Mouse (Mus musculus): ENCODE results near the gene Setd7. TPM values are rescaled to one million over a fixed set of nuclear protein-coding genes. Genes with fewer than 3 reads are reported as not detected.

The Setd7 gene
- polyA plus RNA-seq, 1 experiment from 2014 or later: 4.3 TPM

DNA sequence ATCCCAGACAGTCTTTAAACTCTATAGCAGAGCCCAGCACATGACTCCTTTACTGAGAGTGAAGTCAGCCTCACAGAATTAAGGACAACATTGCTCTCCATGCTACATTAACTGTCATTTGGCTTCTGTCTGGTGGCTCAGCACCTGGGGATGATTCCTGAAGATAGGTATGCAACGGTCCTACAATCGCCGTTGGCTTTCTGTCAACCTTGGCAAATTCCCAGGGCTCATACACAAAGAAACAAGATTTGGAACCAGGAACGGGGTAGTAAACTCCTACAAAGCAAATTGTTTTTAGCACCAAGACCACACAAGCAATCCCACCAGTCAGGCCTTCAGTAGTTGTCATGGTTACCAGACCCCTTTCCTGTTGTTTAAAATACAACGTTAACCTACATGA is 27.1 kb downstream of the Setd7 start:
- H3K4me3 ChIP-seq (ENCODE audit: low read depth, low read length): no peak overlapping the region
- peaks cover 4% of the 10 kb centered on the region; the same call in 1 of the 2 replicates for H3K36me3 ChIP-seq (ENCODE audit: control insufficient read depth, insufficient read depth, low read length)
- no peak overlapping the region for H3K4me2 ChIP-seq (ENCODE audit: low read depth, low read length, severe bottlenecking)
- H3K9me3 ChIP-seq (ENCODE audit: control insufficient read depth, low read length): no peaks in the 10 kb centered on the region
- ATAC-seq (replicated peaks; ENCODE audit: low FRiP score) (no peak), DNase-seq (ENCODE audit: low spot score) (no peak)
- H3K27me3 ChIP-seq (ENCODE audit: control insufficient read depth, insufficient read depth, low read length): no peaks in the 10 kb centered on the region
- no peak overlapping the region for H3K27ac ChIP-seq (ENCODE audit: low read depth, low read length)
- H3K9ac ChIP-seq (ENCODE audit: low read length): no peak overlapping the region
- 93% methylated on average over 5 of the region's 5 CpGs for WGBS
- H3K4me1 ChIP-seq (replicated peaks; ENCODE audit: control insufficient read depth, insufficient read depth, low read length): no peaks in the 10 kb centered on the region

DNA sequence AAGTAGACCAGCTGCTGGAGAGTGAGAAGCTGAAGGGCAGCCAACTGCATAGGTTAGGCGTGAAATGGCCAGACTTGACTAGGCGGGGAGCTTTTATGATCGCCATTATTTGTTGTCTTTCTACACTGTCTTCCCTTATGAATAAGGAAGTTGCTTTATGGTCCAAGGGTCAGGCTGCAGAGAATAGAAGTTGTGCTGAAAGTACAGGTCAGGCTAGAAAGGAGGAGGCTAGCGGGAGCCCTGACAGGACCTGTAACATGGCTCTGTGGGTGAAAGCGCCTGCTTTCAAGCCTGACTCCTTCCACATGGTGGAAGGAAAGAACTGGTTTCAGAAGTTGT is 28.4 kb downstream of the Setd7 start:
- Histone ChIP-seq H3K27me3 (ENCODE audit: control insufficient read depth, insufficient read depth, low read length) (no peaks in the 10 kb centered on the region), H3K4me2 (ENCODE audit: low read depth, low read length, severe bottlenecking) (no peak overlapping the region), H3K9ac (ENCODE audit: low read length) (no peak overlapping the region), H3K4me3 (ENCODE audit: low read depth, low read length) (no peak overlapping the region), H3K9me3 (ENCODE audit: control insufficient read depth, low read length) (no peaks in the 10 kb centered on the region), H3K36me3 (ENCODE audit: control insufficient read depth, insufficient read depth, low read length) (peaks cover 4% of the 10 kb centered on the region; the same call in 1 of the 2 replicates), H3K4me1 (replicated peaks; ENCODE audit: control insufficient read depth, insufficient read depth, low read length) (no peaks in the 10 kb centered on the region), H3K27ac (ENCODE audit: low read depth, low read length) (no peak overlapping the region)
- ATAC-seq (replicated peaks; ENCODE audit: low FRiP score): no peak
- no peak for DNase-seq (ENCODE audit: low spot score)
- 88% methylated on average over 5 of the region's 5 CpGs for WGBS

DNA sequence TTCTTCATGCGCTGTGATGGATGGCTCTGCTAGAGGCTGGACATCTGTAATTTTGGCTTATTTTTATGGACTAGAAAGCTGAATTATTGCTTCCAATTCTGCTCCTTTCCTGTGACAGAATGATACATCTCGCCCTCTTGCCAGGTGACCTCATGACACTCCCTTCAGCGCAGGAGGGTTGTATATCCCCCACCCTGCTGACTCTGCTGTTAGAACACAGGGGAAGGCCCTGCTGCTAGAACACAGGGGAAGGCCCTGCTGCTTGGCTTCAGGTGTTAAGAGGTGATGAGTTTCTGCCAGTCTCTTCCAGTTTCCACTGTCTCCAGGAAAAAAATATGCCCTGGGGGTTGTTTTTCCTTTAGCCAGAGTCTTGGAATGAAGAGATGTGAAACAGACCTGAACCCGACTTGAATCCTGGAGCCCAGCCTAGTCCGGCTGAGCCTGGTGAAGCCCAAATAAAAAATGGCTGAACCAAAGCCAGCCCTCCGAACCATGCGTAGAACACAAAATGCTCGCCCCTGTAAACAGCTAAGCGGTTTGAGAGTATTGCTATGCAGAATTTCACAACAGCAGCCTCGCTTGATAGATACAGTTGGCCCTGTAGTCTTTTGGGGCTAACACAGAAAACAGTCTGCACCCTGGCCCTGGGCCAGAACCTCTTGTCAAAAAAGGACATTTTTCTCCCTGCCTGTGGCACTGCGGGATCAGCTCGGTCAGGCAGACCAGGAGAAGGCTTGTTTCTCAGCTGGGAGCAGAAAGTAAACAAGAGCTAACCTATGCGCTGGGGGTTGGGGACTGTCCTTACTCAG is 29.0 kb downstream of the Setd7 start:
- Histone ChIP-seq H3K4me3 (ENCODE audit: low read depth, low read length) (no peak overlapping the region), H3K36me3 (ENCODE audit: control insufficient read depth, insufficient read depth, low read length) (peaks cover 4% of the 10 kb centered on the region; the same call in 1 of the 2 replicates), H3K4me1 (replicated peaks; ENCODE audit: control insufficient read depth, insufficient read depth, low read length) (no peaks in the 10 kb centered on the region), H3K27me3 (ENCODE audit: control insufficient read depth, insufficient read depth, low read length) (no peaks in the 10 kb centered on the region), H3K9me3 (ENCODE audit: control insufficient read depth, low read length) (no peaks in the 10 kb centered on the region), H3K9ac (ENCODE audit: low read length) (no peak overlapping the region), H3K27ac (ENCODE audit: low read depth, low read length) (no peak overlapping the region), H3K4me2 (ENCODE audit: low read depth, low read length, severe bottlenecking) (no peak overlapping the region)
- ATAC-seq (replicated peaks; ENCODE audit: low FRiP score) (no peak), DNase-seq (ENCODE audit: low spot score) (no peak)
- WGBS: 93% methylated on average over 13 of the region's 13 CpGs

DNA sequence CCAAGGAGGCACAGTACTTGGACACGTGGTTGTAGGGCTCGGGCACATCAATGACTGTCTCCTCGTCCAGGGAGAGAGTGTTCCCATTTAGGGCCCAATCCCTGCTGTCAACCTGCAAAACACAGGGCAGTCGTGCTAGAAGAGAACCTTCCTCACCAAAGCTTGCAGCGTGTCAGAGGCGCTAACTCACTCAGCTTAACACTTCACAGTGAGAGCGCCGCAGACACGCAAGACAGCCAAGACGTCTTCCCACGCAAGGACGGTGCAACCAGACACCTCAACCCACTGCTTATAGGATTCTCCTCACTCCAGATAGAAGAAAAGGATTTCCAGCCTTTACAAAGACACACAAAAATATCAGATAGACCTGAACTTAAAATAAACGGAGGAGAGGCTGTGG is 33.8 kb downstream of the Setd7 start:
- Histone ChIP-seq H3K27me3 (ENCODE audit: control insufficient read depth, insufficient read depth, low read length) (no peaks in the 10 kb centered on the region), H3K4me3 (ENCODE audit: low read depth, low read length) (no peak overlapping the region), H3K4me2 (ENCODE audit: low read depth, low read length, severe bottlenecking) (no peak overlapping the region), H3K9ac (ENCODE audit: low read length) (no peak overlapping the region), H3K36me3 (ENCODE audit: control insufficient read depth, insufficient read depth, low read length) (peaks cover 3% of the 10 kb centered on the region; the same call in 1 of the 2 replicates), H3K4me1 (replicated peaks; ENCODE audit: control insufficient read depth, insufficient read depth, low read length) (no peaks in the 10 kb centered on the region), H3K27ac (ENCODE audit: low read depth, low read length) (no peak overlapping the region), H3K9me3 (ENCODE audit: control insufficient read depth, low read length) (no peaks in the 10 kb centered on the region)
- 93% methylated on average over 13 of the region's 13 CpGs for WGBS
- no peak for ATAC-seq (replicated peaks; ENCODE audit: low FRiP score)
- no peak for DNase-seq (ENCODE audit: low spot score)

DNA sequence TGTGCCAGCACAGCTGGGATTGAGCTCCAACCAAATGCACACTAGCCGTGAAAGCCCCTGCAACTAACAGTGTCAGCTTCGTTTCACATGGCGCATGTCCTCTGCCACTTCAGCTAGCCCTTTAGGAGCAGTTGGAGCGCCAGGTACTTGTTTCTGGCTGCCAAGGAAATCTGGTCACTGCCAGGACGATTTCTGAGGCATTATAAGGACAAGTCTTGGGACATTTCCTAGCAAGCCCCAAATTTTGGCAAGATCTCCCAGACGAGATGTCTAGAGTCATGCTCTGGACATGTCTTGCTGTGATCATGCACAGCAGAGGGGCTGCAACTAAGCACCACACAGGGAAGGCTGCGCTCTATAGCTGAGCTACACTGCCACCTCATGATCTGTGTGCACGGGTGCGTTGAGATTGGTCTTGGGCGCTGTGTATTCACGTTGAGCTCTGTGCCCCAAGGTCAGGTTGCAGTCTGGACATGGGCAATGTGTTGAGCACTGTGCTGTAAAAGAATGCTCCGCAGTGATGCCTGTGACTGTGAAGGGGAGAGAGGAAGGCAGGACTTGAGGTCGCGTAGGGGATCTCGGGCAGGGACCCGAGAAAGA is 35.4 kb downstream of the Setd7 start:
- Histone ChIP-seq H3K27ac (ENCODE audit: low read depth, low read length) (no peak overlapping the region), H3K36me3 (ENCODE audit: control insufficient read depth, insufficient read depth, low read length) (peaks cover 3% of the 10 kb centered on the region; the same call in 1 of the 2 replicates), H3K9me3 (ENCODE audit: control insufficient read depth, low read length) (no peaks in the 10 kb centered on the region), H3K4me3 (ENCODE audit: low read depth, low read length) (no peak overlapping the region), H3K27me3 (ENCODE audit: control insufficient read depth, insufficient read depth, low read length) (no peaks in the 10 kb centered on the region), H3K9ac (ENCODE audit: low read length) (no peak overlapping the region), H3K4me1 (replicated peaks; ENCODE audit: control insufficient read depth, insufficient read depth, low read length) (no peaks in the 10 kb centered on the region), H3K4me2 (ENCODE audit: low read depth, low read length, severe bottlenecking) (no peak overlapping the region)
- DNase-seq (ENCODE audit: low spot score) (no peak), ATAC-seq (replicated peaks; ENCODE audit: low FRiP score) (no peak)
- WGBS: 89% methylated on average over 16 of the region's 16 CpGs

DNA sequence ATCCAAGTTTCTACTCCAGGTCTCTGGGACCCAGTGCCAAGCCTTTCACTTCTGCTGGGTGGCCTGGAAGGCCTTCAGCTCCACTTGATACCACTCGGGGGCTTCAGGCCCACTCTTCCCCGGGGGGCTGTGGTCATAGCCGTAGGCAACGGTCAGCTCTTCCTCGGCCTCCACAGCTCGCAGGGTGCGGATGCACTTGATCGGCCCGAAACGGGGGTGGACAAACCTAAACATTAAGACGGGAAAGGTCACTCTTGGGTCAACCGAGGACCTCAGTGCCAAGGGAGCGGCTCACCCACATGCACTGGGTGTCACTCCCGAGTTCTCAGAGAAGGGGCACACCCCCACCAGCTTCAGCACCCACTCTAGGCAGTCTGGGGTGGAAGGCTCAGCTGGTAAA is 39.4 kb downstream of the Setd7 start:
- 95% methylated on average over 14 of the region's 14 CpGs for WGBS
- ATAC-seq (replicated peaks; ENCODE audit: low FRiP score): no peak
- peaks cover 3% of the 10 kb centered on the region; the same call in 1 of the 2 replicates for H3K36me3 ChIP-seq (ENCODE audit: control insufficient read depth, insufficient read depth, low read length)

DNA sequence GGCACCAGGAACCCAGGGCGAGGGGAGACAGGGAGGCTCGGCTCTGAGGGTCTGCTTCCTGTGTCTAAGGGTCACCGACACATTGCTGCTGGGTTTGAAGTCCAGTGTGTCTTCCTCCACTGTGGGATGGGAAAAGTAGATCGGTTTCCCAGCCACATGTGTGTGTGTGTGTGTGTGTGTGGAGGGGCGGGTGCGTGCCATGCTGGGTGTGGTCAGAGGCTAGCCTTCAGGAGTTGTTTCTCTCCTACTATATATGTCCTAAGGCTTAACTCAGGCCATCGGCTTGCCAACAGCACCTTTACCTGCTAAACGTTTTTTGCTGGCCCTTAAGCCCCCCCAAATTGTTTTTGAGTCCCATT is 41.9 kb downstream of the Setd7 start:
- H3K9ac ChIP-seq (ENCODE audit: low read length): no peak overlapping the region
- H3K27ac ChIP-seq (ENCODE audit: low read depth, low read length): no peak overlapping the region
- ATAC-seq (replicated peaks; ENCODE audit: low FRiP score): no peak
- no peak overlapping the region for H3K4me2 ChIP-seq (ENCODE audit: low read depth, low read length, severe bottlenecking)
- H3K36me3 ChIP-seq (ENCODE audit: control insufficient read depth, insufficient read depth, low read length): no peaks in the 10 kb centered on the region; the same call in 1 of the 2 replicates
- H3K4me1 ChIP-seq (replicated peaks; ENCODE audit: control insufficient read depth, insufficient read depth, low read length): no peaks in the 10 kb centered on the region
- H3K9me3 ChIP-seq (ENCODE audit: control insufficient read depth, low read length): no peaks in the 10 kb centered on the region
- no peak for DNase-seq (ENCODE audit: low spot score)
- 74% methylated on average over 8 of the region's 8 CpGs for WGBS
- H3K4me3 ChIP-seq (ENCODE audit: low read depth, low read length): no peak overlapping the region
- no peaks in the 10 kb centered on the region for H3K27me3 ChIP-seq (ENCODE audit: control insufficient read depth, insufficient read depth, low read length)

More for the DNA sequence above, 39.4 kb downstream of the Setd7 start:
- Histone ChIP-seq H3K27me3 (ENCODE audit: control insufficient read depth, insufficient read depth, low read length) (no peaks in the 10 kb centered on the region), H3K4me2 (ENCODE audit: low read depth, low read length, severe bottlenecking) (no peak overlapping the region), H3K4me1 (replicated peaks; ENCODE audit: control insufficient read depth, insufficient read depth, low read length) (no peaks in the 10 kb centered on the region), H3K9ac (ENCODE audit: low read length) (no peak overlapping the region), H3K4me3 (ENCODE audit: low read depth, low read length) (no peak overlapping the region), H3K9me3 (ENCODE audit: control insufficient read depth, low read length) (no peaks in the 10 kb centered on the region), H3K27ac (ENCODE audit: low read depth, low read length) (no peak overlapping the region)
- no peak for DNase-seq (ENCODE audit: low spot score)

DNA sequence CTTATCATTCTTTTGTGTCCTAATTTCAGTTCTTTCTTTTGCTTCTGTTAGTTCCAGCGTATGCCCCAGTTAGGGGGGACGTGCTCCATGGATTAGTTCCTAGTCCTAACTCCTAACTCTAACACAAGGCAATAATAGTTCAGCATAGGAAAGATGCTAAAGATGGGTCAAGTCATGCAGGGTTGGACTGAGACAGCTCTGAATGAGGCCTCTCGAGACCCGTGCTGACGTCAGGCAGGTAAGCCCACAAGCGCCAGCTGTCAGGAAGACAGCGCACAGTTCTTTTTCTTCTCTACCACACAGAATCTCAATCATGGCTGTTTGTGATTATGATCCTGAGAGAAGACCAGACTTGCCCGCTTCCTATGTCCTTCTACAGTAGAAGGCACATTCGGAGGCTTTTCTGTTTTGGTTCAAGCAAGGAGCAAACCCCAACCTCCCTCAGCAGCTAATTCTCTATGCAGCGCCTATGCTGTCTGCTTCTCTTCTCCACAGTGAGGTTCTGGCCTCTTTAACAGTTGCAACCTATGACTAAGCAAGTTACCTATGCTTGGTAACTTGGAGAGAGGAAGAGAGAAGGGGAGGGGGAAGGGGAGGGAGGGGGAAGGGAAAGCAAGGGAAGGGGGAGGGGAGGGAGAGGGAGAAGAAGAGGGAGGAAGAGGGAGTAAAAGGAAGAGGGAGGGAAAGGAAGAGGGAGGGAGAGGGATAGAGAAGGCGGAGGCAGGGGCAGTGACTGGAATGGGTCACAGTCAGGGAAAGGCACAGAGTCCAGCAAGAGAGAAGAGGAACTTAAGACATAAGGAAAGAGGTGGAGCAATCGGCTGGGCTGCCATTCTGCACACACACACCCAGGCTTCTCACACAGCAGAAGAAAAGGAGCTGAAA is 42.6 kb downstream of the Setd7 start:
- Histone ChIP-seq H3K27ac (ENCODE audit: low read depth, low read length) (no peak overlapping the region), H3K9me3 (ENCODE audit: control insufficient read depth, low read length) (no peaks in the 10 kb centered on the region), H3K4me2 (ENCODE audit: low read depth, low read length, severe bottlenecking) (no peak overlapping the region), H3K9ac (ENCODE audit: low read length) (no peak overlapping the region), H3K27me3 (ENCODE audit: control insufficient read depth, insufficient read depth, low read length) (no peaks in the 10 kb centered on the region), H3K4me3 (ENCODE audit: low read depth, low read length) (no peak overlapping the region), H3K4me1 (replicated peaks; ENCODE audit: control insufficient read depth, insufficient read depth, low read length) (no peaks in the 10 kb centered on the region), H3K36me3 (ENCODE audit: control insufficient read depth, insufficient read depth, low read length) (no peaks in the 10 kb centered on the region; the same call in 1 of the 2 replicates)
- no peak for ATAC-seq (replicated peaks; ENCODE audit: low FRiP score)
- DNase-seq (ENCODE audit: low spot score): no peak
- 75% methylated on average over 12 of the region's 12 CpGs for WGBS

All from forebrain, embryonic 11.5 days (tissue).